Mouse (Mus musculus): ENCODE measurements around the gene Klhl3.

Klhl3 gene

GRCm38 (mm10) chr13:58124989-58125388 is 11.6 kb upstream of the Klhl3 start:
- no peak for DNase-seq (ENCODE audit: low read depth, low spot score)

DNA sequence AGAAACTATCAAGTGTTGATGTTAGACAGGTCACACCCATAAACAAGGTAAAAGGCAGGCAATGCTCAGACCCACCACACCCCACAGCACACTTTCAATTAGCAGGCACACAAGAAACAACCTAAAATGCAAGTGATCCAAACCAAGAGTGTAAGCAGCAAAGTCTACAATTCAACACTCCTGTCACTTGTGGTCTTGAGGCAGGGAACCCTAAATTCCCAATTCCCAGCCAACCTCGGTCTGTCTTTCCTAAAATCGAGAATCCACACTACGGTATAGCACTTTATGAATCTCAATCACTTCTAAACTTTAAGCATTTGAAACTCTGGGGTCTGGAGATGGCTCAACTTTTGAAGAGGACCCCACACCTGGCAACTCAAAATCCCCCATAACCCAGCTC is 10.9 kb upstream of the Klhl3 start:
- no peak for DNase-seq (ENCODE audit: low read depth, low spot score)

DNA sequence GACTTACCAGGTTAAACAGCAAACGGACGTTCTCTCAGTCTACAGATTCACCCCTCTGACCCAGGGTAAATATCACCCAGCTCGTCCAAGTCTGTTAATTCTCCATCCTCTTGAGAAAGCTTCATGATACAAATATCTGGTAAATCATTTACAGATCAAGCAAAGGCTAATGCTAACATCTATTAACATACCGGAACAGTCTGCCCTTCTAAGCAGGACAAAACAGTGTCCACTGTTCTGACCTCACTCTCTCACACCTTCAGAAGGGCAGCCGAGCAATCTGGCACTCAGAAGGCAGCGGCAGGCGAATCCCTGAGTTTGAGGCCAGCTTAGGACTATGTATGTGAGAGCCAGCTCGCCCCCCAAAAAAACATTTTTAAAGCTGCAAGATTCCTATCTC is 10.0 kb upstream of the Klhl3 start:
- no peak for DNase-seq (ENCODE audit: low read depth, low spot score)

GRCm38 (mm10) chr13:58122786-58123297 is 9.4 kb upstream of the Klhl3 start:
- DNase-seq (ENCODE audit: low read depth, low spot score) = no peak

GRCm38 (mm10) chr13:58117318-58118017 is 4.1 kb upstream of the Klhl3 start:
- DNase-seq (ENCODE audit: low read depth, low spot score) = peak; percentile 79

GRCm38 (mm10) chr13:58116801-58117200 is 3.4 kb upstream of the Klhl3 start:
- DNase-seq (ENCODE audit: low read depth, low spot score) = no peak

GRCm38 (mm10) chr13:58115227-58115626 is 1.8 kb upstream of the Klhl3 start:
- no peak for DNase-seq (ENCODE audit: low read depth, low spot score)

DNA sequence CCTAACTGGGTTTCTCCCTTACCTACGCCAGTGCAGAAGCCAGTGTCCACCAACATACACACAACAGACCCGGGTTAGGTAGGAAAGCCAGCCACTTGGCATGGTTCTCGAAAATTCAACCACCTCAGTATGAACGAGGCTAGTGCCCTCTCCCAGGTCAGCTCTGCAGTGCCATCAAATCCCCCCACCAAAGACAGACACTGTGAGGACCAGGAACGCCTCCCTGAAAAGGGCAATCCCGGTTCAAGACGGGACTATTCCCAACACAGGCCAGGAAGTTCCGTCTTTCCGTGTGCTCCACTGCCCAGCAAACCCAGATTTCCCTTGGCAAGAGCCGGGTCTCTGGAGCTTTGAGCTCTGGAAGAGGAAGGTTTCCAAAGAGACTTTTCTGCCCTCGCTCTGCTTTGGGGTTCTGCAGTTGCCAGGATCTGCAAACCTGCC is 771 bp downstream of the Klhl3 start:
- DNase-seq (ENCODE audit: low read depth, low spot score) = no peak

DNA sequence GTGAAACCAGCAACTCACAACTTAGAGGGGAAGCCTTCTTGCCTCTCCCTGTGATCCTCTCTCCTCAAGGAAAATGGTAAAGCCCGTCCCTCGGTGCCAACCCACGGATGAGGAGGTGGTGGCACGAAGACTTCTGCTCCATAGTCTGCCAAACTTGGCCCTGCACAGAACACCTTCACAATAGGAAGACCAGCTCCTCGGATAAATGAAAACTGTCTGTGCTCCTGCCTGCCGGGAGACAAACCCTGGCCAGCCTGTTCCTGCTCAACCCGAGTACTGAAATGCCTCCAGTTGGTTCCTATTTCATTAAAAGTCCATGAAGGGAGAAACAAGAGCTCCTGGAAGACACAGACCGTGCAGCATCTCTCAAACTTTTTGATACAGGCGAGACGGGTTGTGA is 1.2 kb downstream of the Klhl3 start:
- DNase-seq (ENCODE audit: low read depth, low spot score) = no peak

GRCm38 (mm10) chr13:58111306-58111705 is 2.1 kb downstream of the Klhl3 start:
- no peak for DNase-seq (ENCODE audit: low read depth, low spot score)

GRCm38 (mm10) chr13:58090643-58091042 is 22.7 kb downstream of the Klhl3 start:
- no peak for DNase-seq (ENCODE audit: low read depth, low spot score)

GRCm38 (mm10) chr13:58084396-58084795 is 29.0 kb downstream of the Klhl3 start:
- no peak for DNase-seq (ENCODE audit: low read depth, low spot score)

GRCm38 (mm10) chr13:58083521-58083920 is 29.9 kb downstream of the Klhl3 start:
- no peak for DNase-seq (ENCODE audit: low read depth, low spot score)

DNA sequence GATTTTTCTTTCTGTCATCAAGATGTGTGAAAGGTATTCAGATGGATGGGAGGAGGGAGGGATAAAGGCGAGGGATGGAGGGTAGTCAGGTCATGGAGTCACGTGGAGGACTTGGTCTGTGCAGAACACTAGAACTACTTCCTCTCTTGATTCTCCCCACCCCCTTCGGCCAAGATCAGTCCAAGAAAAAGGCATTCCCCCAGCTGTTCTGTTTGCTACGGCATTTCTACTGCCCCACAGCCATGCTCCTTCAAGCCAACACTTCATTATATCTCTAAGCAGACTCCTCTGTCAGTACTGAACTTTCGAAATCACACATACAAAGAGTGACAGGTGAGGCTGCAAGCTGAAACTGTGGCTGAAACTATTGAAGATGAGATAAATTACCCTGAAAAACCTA is 30.3 kb downstream of the Klhl3 start:
- DNase-seq (ENCODE audit: low read depth, low spot score) = no peak

DNA sequence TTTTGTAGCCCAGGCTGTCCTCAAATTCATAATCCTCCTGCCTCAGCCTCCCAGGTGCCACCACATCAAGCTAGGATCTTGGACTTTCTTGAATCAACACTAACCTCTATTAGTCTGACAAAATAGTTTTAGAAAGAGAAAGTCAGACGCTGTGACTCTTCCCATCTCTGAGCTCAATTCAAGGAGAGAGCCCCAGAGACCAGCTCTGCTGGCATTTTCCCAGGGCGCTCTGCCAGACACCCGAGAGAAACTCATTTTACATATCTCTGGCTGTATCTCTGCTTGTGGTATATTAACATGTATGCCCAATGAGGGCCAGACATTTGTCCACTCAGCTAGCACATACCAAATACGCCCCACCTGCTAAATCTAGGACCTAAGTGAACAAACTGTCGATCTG is 35.0 kb downstream of the Klhl3 start:
- no peak for DNase-seq (ENCODE audit: low read depth, low spot score)

GRCm38 (mm10) chr13:58074881-58075280 is 38.5 kb downstream of the Klhl3 start:
- no peak for DNase-seq (ENCODE audit: low read depth, low spot score)

- no peak for DNase-seq (ENCODE audit: low read depth, low spot score)
Measured at GRCm38 (mm10) chr13:58074466-58074865, 38.9 kb downstream of the Klhl3 start.

- no peak for DNase-seq (ENCODE audit: low read depth, low spot score)
Measured at GRCm38 (mm10) chr13:58073254-58073882, 40.0 kb downstream of the Klhl3 start.

DNA sequence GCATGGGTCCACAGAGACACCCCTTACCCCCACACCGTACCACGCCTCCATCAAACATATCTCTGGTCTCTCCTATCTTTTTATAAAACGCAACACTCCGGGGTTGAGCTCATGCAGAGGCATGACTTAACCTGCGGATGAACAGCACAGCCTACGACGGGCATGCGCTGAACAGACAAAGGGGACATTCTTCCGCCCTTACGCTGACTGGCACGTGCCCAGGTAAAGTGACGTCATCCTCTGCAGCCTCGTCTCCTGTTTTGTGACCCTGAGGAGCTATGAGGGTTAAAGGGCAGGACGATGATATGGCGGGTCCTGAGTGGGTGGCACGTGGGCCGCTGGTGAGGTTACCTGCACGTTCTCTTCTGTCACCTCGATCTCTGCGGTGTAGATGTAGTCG is 42.2 kb downstream of the Klhl3 start:
- no peak for DNase-seq (ENCODE audit: low read depth, low spot score)

DNA sequence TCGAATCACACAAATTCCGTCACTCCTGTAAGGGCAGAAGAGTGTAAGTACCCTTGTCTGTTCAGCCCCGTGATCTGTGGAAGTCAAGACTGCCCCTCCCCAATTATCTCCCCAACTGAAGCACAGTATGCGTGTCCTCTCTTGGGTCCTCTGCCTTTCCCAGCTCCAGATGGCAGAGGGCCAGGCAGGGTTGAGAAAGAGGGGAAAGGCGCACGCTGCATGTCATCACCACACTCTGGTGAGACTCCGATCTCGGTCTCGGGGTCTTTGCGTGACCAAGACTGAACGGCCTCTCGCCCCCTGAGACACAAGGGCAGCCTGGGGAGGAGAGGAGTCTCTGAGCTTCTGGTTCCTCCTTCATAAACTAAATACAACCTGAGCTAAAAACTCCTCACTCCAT is 42.9 kb downstream of the Klhl3 start:
- no peak for DNase-seq (ENCODE audit: low read depth, low spot score)

DNA sequence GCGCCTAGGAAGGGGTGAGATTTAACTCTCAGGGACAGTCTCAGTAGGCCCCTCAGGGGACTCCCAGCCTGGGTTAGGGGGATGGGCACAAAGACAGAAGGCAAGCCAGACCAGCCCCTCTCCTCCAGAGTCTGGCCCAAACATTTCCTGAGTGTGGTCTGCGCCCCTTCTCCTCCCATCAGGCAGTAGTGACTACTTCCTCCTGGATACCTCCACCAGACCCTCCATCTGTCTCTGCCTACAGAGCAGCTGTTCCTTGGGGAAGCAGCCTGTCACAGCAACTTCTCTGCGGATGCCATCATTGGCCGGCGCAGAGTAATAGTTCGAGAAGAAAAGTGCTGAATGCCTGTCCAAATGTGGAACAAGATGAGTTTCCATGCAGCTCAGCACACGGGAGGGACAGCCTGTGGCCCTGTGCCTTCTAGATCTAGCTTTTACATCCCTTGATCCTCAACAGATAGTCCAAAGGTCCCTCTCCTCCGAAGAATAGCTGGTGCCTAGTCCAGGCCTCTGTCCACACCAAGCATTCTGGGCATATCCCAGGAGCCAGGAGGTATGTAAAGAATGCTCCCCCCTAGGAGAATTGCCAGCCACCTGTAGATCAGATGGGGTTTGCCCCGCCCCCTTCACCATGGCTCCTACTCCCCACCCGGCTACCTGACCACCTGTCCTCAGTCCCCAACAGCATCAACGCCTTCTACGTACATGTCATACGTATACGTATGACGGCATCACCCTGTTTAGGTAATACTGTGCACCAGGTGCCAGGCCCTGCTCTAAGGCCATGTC is 44.8 kb downstream of the Klhl3 start:
- DNase-seq (ENCODE audit: low read depth, low spot score) = no peak

- DNase-seq (ENCODE audit: low read depth, low spot score) = peak; percentile 77
Measured at GRCm38 (mm10) chr13:58067540-58068103, 45.8 kb downstream of the Klhl3 start.
